Mouse (Mus musculus): ENCODE data around the gene P3h1.
"Not testable (repeated sequence)": the region's sequence is repeated elsewhere in the genome, so short reads cannot be mapped to it uniquely, and the experiment has no call there.

P3h1 gene

DNA sequence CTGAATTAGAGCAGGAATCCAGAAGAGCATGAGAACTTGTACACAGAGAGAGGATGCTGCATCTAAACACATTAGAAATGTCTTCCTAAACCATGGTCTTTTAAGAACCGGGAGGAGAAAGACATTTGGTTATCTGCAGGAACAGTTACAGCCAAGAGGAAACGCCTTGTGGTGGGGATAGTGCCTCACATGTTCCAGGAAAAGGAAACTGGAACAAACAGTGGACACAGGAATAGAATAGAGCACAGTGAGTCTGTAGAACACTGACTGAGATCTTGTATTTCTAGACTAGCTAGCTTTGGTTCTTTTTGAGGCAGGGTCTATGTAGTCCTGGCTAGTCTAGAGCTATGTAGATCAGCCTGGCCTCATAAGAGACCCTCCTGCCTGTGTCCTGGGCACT is 42.5 kb downstream of the P3h1 start:
- in situ Hi-C loops (cut with MboI), result no loop called here

DNA sequence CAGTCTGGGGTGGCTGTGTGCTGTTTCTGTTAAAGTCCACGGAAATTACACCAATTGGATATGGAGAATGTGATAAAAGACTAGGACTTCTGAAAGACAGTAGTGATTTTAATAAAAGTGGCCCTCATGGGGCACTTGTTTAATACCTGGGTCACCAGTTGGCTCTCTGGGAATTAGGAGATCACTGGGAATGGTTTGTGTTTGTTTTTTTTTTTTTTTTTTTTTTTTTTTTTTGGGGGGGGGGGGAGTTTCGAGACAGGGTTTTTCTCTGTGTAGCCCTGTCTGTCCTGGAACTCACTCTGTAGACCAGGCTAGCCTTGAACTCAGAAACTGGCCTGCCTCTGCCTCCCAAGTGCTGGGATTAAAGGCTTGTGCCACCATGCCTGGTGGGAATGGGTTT is 43.0 kb downstream of the P3h1 start:
- in situ Hi-C loops (cut with MboI), result no loop called here

DNA sequence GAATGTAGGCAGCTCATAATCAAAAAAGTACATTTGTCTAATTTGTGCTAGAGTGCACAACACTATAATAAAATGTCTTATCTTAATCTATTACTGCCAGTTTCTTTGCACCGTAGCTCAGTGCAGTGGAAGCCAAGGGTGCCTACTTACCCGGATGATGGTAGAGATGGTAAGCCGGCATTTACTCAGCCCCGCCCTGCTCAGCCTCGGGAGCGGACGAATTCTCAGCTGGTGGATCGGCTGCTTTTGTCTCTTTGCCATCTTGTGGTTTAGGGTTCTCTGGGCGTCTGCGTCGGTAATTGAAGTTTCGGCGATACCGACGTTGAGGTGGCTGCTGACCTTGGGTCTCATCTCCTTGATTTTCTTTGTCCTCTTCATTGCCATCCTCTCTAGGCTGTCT is 46.1 kb downstream of the P3h1 start:
- in situ Hi-C loops (cut with MboI), result not testable (repeated sequence)

DNA sequence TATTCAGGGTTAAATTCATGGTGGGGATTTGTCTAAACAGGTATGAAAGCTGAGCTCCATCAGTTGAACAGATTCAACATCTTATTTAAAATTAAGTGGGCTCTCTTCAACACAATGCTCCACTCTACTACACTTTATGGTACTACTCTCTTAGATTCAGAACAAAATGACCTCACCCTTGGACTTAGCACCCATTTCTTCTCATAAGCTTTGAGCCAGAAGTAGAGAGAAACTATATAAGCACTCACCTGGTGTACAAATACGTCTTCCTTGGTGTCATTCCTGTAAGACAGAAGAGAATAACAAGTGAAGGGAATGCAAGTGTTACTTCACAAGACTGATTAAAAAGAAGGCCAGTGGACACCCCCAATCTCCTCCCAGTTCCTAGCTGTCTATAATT is 52.1 kb downstream of the P3h1 start:
- in situ Hi-C loops (cut with MboI), result no loop called here

DNA sequence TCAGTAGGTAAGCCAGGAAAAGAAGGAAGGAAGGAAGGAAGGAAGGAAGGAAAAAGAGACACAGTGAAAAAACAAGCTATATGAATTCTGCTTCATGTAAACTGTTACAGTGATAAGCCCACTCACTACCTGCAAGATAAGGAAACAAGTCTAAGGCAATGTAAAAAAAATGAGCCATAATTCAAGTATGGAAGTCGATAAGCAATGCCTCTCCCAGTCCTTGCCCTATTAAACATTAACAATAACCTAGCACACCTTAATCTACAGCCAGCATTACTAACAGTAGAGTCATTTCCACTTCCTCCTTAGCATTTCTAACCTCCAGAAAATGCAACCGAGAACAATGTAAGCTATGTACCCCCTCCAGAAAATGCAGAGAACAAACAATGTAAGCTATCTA is 52.6 kb downstream of the P3h1 start:
- in situ Hi-C loops (cut with MboI), result no loop called here

DNA sequence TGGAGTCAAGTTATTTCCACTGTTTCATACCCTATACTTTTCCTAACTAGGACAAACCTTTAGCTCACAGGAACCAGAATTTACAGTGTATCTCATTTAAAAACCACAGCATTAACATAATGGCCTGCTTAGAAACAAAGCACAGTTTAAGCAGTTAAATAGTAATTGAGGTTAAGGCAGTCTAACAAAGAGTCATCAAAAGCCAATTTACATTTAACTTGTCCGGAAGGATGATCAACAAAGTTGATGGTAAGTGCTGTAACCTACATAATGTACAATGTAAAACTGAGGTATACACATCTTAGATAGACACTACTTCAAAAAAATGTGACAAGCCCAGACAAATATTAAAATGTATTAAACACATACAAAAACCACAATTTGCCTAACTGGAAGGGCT is 59.2 kb downstream of the P3h1 start:
- in situ Hi-C loops (cut with MboI), result no loop called here

DNA sequence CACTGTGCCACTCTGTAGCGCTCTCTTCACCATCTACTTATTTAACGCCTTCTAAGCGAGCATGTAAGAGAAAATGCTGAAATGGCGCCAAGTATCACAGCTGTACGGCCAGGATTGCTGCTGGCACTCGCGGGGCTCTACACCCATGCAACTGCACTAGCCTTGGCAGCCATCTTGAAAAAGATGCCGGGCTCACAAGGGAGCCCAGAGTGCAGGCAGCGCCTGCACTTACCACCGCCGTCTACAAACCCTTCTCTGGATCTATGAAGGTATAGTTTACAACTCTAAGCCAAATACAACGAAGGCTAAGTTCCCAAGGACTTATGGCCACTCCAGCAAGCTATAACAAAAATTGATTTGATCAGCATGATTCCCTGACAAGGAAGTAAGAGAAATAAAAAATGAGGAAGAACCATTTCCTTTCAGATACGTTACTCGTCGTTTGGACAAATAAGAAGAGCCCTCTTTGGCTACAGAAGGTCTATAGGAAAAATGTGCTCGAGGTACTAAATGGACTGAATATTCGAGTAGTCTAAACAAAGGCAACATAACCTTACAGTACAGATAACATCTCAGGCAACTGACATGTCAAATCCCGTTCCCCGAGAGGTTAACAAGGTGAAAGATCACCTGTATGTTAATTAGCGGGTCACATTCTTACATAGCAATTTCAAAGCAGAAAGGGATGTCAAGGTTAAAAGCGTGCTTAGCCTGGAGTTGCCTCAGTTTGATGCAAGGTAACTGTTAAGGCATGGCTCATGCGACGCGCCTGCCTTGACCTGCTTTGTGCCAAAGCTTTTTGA is 60.3 kb downstream of the P3h1 start:
- in situ Hi-C loops (cut with MboI), result no loop called here

DNA sequence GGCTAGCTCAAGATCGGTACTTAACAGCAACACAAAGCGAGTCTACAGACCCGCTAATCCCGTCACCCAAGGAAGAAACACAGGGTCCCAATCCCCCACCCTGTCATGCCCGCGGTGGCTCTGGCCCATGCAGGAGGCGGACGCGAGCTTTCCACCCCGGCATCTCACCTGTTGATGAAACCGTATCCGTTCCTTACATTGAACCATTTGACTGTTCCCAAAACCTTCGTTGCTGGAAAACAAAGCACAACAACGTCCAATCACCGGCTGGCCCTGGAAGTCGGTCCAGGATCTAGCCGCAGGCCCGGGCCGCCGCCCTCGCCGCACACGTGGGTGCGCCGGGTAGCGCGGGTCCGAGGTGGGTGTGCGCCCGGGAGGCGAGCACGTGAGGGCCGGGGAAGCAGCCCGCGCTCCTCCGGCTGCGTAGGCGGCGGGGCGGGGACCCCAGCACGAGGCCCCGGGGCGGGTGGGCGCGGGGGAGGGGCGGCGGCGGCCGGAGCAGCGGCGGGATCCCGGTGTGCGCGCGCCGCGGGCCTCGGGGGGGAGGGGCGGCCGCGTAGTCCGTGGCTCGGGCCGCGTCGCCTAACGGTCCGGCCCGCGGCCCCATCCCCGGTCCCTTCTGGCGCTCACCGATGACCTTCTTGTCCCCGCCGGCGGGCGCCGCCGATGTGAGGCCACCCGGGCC is 61.0 kb downstream of the P3h1 start:
- in situ Hi-C loops (cut with MboI), result no loop called here

DNA sequence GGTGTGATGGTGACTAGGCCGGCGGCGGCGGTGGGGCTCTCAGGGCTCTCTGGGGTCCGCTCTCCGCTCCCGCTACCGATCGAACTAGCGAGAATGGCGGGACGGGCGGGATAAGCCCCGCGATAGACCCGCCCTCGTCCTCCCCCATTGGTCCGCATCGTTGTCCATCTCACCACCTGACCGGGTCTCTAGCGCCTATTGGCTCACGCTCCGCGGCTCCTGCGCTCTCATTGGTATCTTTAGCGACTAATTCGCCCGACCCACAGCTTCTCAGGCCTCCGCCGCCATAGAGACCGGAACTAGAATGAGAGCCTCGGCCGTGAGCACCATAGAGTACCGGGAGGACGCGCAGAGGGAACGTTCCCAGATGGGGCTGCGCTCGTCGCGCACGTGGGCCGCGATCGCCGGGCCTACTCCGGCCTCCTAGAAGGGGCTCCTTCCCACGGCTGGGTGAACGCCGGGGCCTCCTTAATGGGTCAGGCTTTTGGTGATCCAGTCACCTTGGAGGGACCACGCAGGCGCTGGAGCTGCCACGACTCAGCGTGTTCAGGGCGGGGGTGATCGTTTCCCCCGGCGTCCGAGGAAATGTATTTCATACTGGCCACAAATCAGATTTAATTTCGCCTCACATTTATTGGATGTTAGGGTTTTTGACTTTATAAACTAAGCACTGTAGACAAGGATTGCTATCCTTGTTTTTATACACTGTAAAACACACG is 61.9 kb downstream of the P3h1 start, which contains the start of gene Ybx1:
Gene Ybx1 (minus strand): TSS at position 190 of the 719 bp plus-strand sequence.
- in situ Hi-C loops (cut with MboI), result no loop called here

DNA sequence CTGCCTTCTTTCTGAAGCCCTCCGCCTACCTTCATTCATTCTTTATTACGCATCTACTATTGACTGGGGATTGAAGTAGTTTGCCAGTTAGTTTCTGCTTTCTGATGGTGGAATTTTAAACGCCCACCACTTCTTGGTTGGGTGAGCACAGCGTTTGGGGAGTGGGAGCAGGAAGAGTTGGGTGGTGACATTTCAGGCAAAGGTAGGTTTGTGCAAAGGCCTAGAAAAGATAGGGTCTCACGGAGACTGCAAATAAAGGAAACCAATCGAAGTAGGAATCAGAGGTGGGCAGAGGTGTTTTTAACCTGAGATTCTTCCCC is 62.4 kb downstream of the P3h1 start:
- in situ Hi-C loops (cut with MboI), result no loop called here

DNA sequence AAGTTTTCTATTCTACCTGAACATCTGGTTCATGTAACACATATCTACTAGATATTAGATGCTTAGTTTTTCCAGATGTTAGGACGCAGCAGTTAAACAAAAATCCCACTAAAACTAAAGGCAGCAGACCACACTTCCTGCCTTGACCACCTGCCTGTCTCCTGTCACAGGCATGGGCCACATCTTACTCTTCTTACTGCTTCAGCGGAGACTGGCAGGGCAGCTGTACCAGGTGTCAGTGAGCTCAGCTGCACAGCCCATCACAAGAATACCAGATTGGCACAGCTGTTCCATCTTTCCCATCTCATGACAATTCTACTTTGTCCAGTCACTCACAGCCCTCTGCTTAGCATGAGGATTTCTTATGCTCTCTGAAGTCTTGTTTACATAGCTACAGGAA is 64.6 kb downstream of the P3h1 start:
- in situ Hi-C loops (cut with MboI), result no loop called here

All from mature B cell (primary cell).